Mouse (Mus musculus) lung, postnatal 0 days (tissue): ENCODE measurements around the gene Sypl2. TPM values are rescaled to one million over a fixed set of nuclear protein-coding genes. Genes with fewer than 3 reads are reported as not detected.

Experiments
- ATAC-seq: fragments of 200-750 bp; cut with Nextera tagmentation; 2 replicates; pipeline ENCODE4 v1.8.0; 2017; ENCODE audit warnings: moderate library complexity
- DNase-seq: peaks from one replicate; pipeline ENCODE4 v3.0.0-alpha.2; 2016; ENCODE audit warnings: low spot score
- H3K27ac ChIP-seq: fragments of 300-500 bp; sonication (generic); 2 replicates; pipeline ENCODE4 v1.5.1; 2014; ENCODE audit warnings: antibody characterized with exemption, mild to moderate bottlenecking, low read length, mixed read lengths
- H3K27me3 ChIP-seq: fragments of 300-500 bp; sonication (generic); replicated peaks from 2 replicates; pipeline ENCODE4 v1.6.1; 2014; ENCODE audit warnings: low read length, mixed read lengths; ENCODE audit not compliant: insufficient read depth
- H3K36me3 ChIP-seq: fragments of 300-500 bp; sonication (generic); 2 replicates; pipeline ENCODE4 v1.6.1; 2014; ENCODE audit warnings: low read length, mixed read lengths; ENCODE audit not compliant: insufficient read depth
- H3K4me1 ChIP-seq: fragments of 300-500 bp; sonication (generic); 2 replicates; pipeline ENCODE4 v1.6.1; 2014; ENCODE audit warnings: antibody characterized with exemption, low read depth, low read length, mixed read lengths; ENCODE audit not compliant: insufficient read depth
- H3K4me2 ChIP-seq: fragments of 300-500 bp; sonication (generic); replicated peaks from 2 replicates; pipeline ENCODE4 v1.6.1; 2014; ENCODE audit warnings: low read depth, mild to moderate bottlenecking, low read length, moderate library complexity, mixed read lengths
- H3K4me3 ChIP-seq: fragments of 300-500 bp; sonication (generic); 2 replicates; pipeline ENCODE4 v1.5.1; 2014; ENCODE audit warnings: low read depth, low read length
- H3K9ac ChIP-seq: fragments of 300-500 bp; sonication (generic); replicated peaks from 2 replicates; pipeline ENCODE4 v1.6.1; 2014; ENCODE audit warnings: low read depth, mild to moderate bottlenecking
- H3K9me3 ChIP-seq: fragments of 300-500 bp; sonication (generic); 2 replicates; pipeline ENCODE4 v1.6.1; 2016; ENCODE audit warnings: low read length, mixed read lengths
- CTCF ChIP-seq: IDR thresholded peaks from 2 replicates; pipeline ENCODE4 v1.5.1; 2016; ENCODE audit warnings: antibody characterized with exemption, mild to moderate bottlenecking
- EP300 ChIP-seq: IDR thresholded peaks from 2 replicates; pipeline ENCODE4 v1.6.1; 2016; ENCODE audit warnings: antibody characterized with exemption, mild to moderate bottlenecking, control low read depth
- WGBS: fragments of 180-500 bp; shearing (Covaris S2); extraction: QIAGEN DNeasy Blood & Tissue Kit; methylation state at CpG from one replicate; pipeline ENCODE4 v1.1.7; 2014; 5-methylcytosine and 5-hydroxymethylcytosine counted together
- polyA plus RNA-seq: library from polyadenylated mRNA; unstranded; fragments of >200 nt; fragmentation: Nextera tagmentation; extraction: Ambion mirVana; gene quantifications from 2 replicates; pipeline ENCODE4 v1.2.1, GENCODE M21; 2015

Sypl2 gene
- polyA plus RNA-seq, 1 experiment from 2014 or later: not detected

GRCm38 (mm10) chr3:108209001-108209400 is 17.4 kb downstream of the Sypl2 start:
- Histone ChIP-seq H3K27me3 (no peaks in the 10 kb centered on the region), H3K9ac (no peak overlapping the region), H3K36me3 (0 out of 2 replicates have a peak, but pooled peaks cover 4% of the 10 kb centered on the region), H3K9me3 (no peaks in the 10 kb centered on the region), H3K27ac (no peak overlapping the region), H3K4me3 (no peak overlapping the region), H3K4me1 (peaks cover 8% of the 10 kb centered on the region; the same call in 1 of the 2 replicates), H3K4me2 (peak overlapping the region; percentile 91)
- ATAC-seq (no peak), DNase-seq (no peak)
- 75% methylated on average over 3 of the region's 3 CpGs for WGBS
- no peak for TF ChIP-seq EP300
- no peak for TF ChIP-seq CTCF

DNA sequence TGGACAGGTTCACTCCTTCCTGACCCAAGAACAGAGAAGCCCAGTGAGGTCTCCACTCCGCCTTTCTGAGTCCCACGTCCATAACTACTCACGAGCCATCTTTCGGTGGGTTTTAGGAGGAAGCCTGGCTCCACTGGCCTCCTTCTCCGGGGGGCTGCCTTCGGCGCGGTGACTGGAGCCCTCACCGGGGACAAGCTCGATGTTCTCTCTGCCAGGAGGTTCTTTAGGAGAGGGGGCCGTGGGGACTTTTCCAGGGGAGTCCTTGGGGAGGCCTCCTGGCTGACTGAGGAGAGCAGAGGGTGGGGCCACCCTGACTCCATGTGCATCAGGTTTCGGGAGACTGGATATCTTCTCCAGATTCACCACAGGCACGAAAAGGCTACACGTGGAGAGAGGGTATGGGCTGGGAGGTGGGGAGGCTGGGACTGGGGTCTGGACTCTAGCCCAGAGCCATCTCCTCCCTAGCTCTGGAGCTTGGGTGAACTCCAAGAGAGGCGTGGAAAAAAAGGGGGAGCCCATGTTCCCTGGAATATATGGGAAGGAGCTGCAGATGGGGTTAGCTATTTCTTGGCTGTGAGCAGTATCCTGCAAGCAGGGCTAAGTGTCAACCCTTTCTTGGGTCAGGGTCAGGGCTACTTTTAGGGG is 19.6 kb downstream of the Sypl2 start:
- Histone ChIP-seq H3K27ac (no peak overlapping the region), H3K36me3 (0 out of 2 replicates have a peak, but pooled peaks cover 4% of the 10 kb centered on the region), H3K9me3 (no peaks in the 10 kb centered on the region), H3K4me2 (no peak overlapping the region), H3K27me3 (no peaks in the 10 kb centered on the region), H3K9ac (no peak overlapping the region), H3K4me1 (peaks cover 11% of the 10 kb centered on the region; the same call in 1 of the 2 replicates), H3K4me3 (no peak overlapping the region)
- DNase-seq (no peak), ATAC-seq (no peak)
- TF ChIP-seq EP300 (no peak), CTCF (no peak)
- WGBS: 77% methylated on average over 15 of the region's 15 CpGs

DNA sequence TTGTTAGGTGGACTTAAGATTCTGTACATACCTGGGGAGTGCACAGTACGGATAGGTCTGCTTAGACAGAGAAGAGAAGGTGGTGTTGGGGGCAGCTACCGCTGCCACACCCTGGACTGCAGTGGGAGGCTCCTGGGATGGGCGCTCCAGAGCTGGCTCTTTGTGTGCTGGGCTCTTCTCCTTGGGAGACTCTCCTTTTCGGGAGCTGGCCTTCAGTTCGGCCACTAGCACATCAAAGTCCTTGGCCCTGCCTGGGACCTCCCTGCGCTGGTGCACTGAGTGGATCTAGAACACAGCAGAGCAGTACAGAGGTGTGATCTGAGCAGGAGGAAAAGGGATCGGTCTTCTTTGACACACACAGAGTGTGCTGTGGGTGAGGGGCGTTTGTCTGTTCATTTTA is 20.8 kb downstream of the Sypl2 start:
- no peak overlapping the region for H3K27ac ChIP-seq
- H3K27me3 ChIP-seq: no peaks in the 10 kb centered on the region
- H3K4me3 ChIP-seq: no peak overlapping the region
- TF ChIP-seq EP300 (no peak), CTCF (no peak)
- H3K36me3 ChIP-seq: 0 out of 2 replicates have a peak, but pooled peaks cover 4% of the 10 kb centered on the region
- H3K4me2 ChIP-seq: no peak overlapping the region
- DNase-seq: no peak
- no peak for ATAC-seq
- whole genome bisulfite sequencing: 90% methylated on average over 8 of the region's 8 CpGs
- H3K4me1 ChIP-seq: peaks cover 17% of the 10 kb centered on the region
- H3K9ac ChIP-seq: no peak overlapping the region
- no peaks in the 10 kb centered on the region for H3K9me3 ChIP-seq

GRCm38 (mm10) chr3:108204470-108204869 is 22.0 kb downstream of the Sypl2 start:
- peak; percentile 22 for DNase-seq
- Histone ChIP-seq H3K9ac (no peak overlapping the region), H3K36me3 (0 out of 2 replicates have a peak, but pooled peaks cover 4% of the 10 kb centered on the region), H3K4me2 (no peak overlapping the region), H3K9me3 (no peaks in the 10 kb centered on the region), H3K4me1 (peaks cover 19% of the 10 kb centered on the region), H3K27ac (no peak overlapping the region), H3K4me3 (no peak overlapping the region), H3K27me3 (no peaks in the 10 kb centered on the region)
- WGBS: 65% methylated on average over 11 of the region's 11 CpGs
- no peak for TF ChIP-seq EP300
- ATAC-seq: no peak

DNA sequence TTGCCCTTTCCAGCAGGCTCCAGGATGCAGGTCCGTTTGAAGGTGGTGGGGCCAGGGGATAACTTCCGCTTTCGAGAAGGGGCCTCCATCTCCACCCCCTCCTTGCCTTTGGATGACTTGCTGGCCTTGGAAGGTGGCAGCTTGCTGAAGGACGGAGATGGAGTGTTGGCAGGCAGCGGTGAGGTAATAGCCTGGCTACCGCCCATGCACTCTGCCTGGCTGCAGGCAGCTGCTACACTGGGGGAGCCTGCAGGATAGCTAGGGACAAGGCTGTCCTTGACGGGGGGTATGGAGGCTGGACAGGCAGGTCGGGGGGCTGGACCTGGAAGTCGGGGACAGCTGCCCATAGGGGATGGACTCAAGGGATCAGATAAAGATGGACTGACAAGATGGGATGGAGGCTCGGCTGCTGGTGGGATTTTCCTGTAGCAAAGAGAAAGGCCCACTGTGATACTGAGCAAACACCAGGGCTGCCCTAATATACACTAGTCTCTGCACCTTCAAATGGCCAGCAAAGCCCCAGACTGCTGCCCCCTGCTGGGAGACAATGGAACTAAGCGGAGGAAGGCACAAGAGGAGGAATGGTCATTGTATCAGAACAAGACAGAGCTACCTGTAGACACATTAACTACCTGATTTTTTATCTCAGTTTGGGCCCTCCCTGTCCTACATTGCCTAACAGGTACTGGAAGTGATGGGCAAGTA is 22.7 kb downstream of the Sypl2 start:
- ATAC-seq (no peak), DNase-seq (peak; percentile 70)
- H3K36me3 ChIP-seq: 0 out of 2 replicates have a peak, but pooled peaks cover 4% of the 10 kb centered on the region
- TF ChIP-seq CTCF: peak; percentile 95
- no peak for TF ChIP-seq EP300
- WGBS: 73% methylated on average over 11 of the region's 11 CpGs
- no peak overlapping the region for H3K27ac ChIP-seq
- peaks cover 19% of the 10 kb centered on the region for H3K4me1 ChIP-seq
- no peak overlapping the region for H3K4me2 ChIP-seq
- no peaks in the 10 kb centered on the region for H3K9me3 ChIP-seq
- no peaks in the 10 kb centered on the region for H3K27me3 ChIP-seq
- H3K4me3 ChIP-seq: no peak overlapping the region
- H3K9ac ChIP-seq: no peak overlapping the region

DNA sequence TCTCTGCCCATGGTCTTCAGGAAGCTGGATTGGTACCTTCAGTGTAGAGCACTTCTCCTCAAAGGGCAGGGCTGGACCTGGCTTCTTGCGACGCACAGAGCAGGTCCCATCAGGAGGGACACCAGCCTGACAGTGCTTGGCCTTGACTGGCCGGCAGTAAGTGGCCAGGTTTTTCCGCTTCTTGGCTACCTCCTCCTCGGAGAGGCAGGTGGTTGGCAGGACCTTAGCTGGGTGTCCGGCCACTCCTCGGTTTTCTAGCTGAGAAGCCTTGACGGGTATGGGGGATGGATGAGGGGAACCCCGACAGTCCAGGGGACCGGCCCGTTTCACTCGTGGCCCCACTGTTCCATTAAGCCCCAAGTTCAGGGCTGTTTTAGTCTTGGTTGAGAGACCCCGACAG is 23.2 kb downstream of the Sypl2 start:
- no peaks in the 10 kb centered on the region for H3K9me3 ChIP-seq
- no peak for DNase-seq
- TF ChIP-seq EP300 (no peak), CTCF (no peak)
- H3K4me2 ChIP-seq: no peak overlapping the region
- H3K9ac ChIP-seq: no peak overlapping the region
- H3K4me3 ChIP-seq: no peak overlapping the region
- no peak for ATAC-seq
- H3K36me3 ChIP-seq: 0 out of 2 replicates have a peak, but pooled peaks cover 4% of the 10 kb centered on the region
- no peak overlapping the region for H3K27ac ChIP-seq
- H3K4me1 ChIP-seq: peaks cover 19% of the 10 kb centered on the region
- 83% methylated on average over 13 of the region's 13 CpGs for WGBS
- H3K27me3 ChIP-seq: no peaks in the 10 kb centered on the region
